ENCODE assay signal across 8 mouse cellular contexts in genomic region chr7:29954731-29955130, GRCm38 (mm10). TPM values are rescaled to one million over a fixed set of nuclear protein-coding genes. Genes with fewer than 3 reads are reported as not detected.
DNase-seq lines count a peak whose midpoint lies in the region; ATAC-seq and TF ChIP-seq lines count a peak whose summit lies in the region.

No protein-coding gene starts in this region.

- TF ChIP-seq EP300 in heart, postnatal 0 days (IDR thresholded peaks at IDR 0.05; ENCODE audit: low read depth): no peak

- no peaks in the 10 kb centered on the region for H3K9me3 ChIP-seq in heart, postnatal 0 days (replicated peaks; ENCODE audit: control insufficient read depth, low read length)
- H3K9me3 ChIP-seq in limb, embryonic 11.5 days (ENCODE audit: control insufficient read depth, low read length): no peaks in the 10 kb centered on the region
- no peaks in the 10 kb centered on the region for H3K9me3 ChIP-seq in midbrain, embryonic 11.5 days (ENCODE audit: control insufficient read depth, low read length)

- peak overlapping the region; percentile 81; the same call in 1 of the 2 replicates for H3K27ac ChIP-seq in heart, postnatal 0 days (ENCODE audit: low read depth)
- no peak overlapping the region for H3K27ac ChIP-seq in limb, embryonic 11.5 days (replicated peaks; ENCODE audit: low read depth, low read length)
- H3K27ac ChIP-seq in midbrain, embryonic 11.5 days (ENCODE audit: low read depth, low read length): no peak overlapping the region

- WGBS in heart, postnatal 0 days: 27% methylated on average over 4 of the region's 4 CpGs
- 22% methylated on average over 4 of the region's 4 CpGs for WGBS in limb, embryonic 11.5 days
- 19% methylated on average over 4 of the region's 4 CpGs for WGBS in midbrain, embryonic 11.5 days

- peaks cover 15% of the 10 kb centered on the region; the same call in 1 of the 2 replicates for H3K36me3 ChIP-seq in heart, postnatal 0 days (replicated peaks; ENCODE audit: control insufficient read depth, insufficient read depth, low read length)
- 0 out of 2 replicates have a peak, but pooled peaks cover 3% of the 10 kb centered on the region for H3K36me3 ChIP-seq in limb, embryonic 11.5 days (ENCODE audit: control insufficient read depth, insufficient read depth, low read length)
- peaks cover 2% of the 10 kb centered on the region; the same call in 1 of the 2 replicates for H3K36me3 ChIP-seq in midbrain, embryonic 11.5 days (ENCODE audit: control insufficient read depth, insufficient read depth, low read length)

- no peak overlapping the region for H3K9ac ChIP-seq in heart, postnatal 0 days (replicated peaks; ENCODE audit: low read depth, low read length)
- H3K9ac ChIP-seq in limb, embryonic 11.5 days (ENCODE audit: low read length): no peak overlapping the region
- H3K9ac ChIP-seq in midbrain, embryonic 11.5 days (ENCODE audit: low read length): no peak overlapping the region

- H3K4me1 ChIP-seq in heart, postnatal 0 days (ENCODE audit: control insufficient read depth, insufficient read depth): peaks cover 5% of the 10 kb centered on the region; the same call in 1 of the 2 replicates
- no peaks in the 10 kb centered on the region for H3K4me1 ChIP-seq in limb, embryonic 11.5 days (ENCODE audit: control insufficient read depth, insufficient read depth, low read length)
- no peaks in the 10 kb centered on the region for H3K4me1 ChIP-seq in midbrain, embryonic 11.5 days (ENCODE audit: control insufficient read depth, insufficient read depth, low read length)

- H3K27me3 ChIP-seq in heart, postnatal 0 days (ENCODE audit: control insufficient read depth, insufficient read depth, low read length): no peaks in the 10 kb centered on the region
- no peaks in the 10 kb centered on the region for H3K27me3 ChIP-seq in limb, embryonic 11.5 days (ENCODE audit: control insufficient read depth, insufficient read depth, low read length)
- no peaks in the 10 kb centered on the region for H3K27me3 ChIP-seq in midbrain, embryonic 11.5 days (ENCODE audit: control insufficient read depth, insufficient read depth, low read length)

- peak; percentile 27 to 69 for DNase-seq in heart, adult 18-20 months
- DNase-seq in heart, adult 11 months: no peak
- DNase-seq in WW6 (ENCODE audit: low read depth, low spot score): peak; percentile 45
- DNase-seq in embryo, embryonic 11.5 days (ENCODE audit: low read depth, low spot score): peak; percentile 7
- peak; percentile 32 for DNase-seq in heart, postnatal 0 days (ENCODE audit: low spot score)
- DNase-seq in limb, embryonic 11.5 days (ENCODE audit: low spot score): peak; percentile 77
- DNase-seq in midbrain, embryonic 11.5 days (ENCODE audit: low spot score, missing footprints): peak; percentile 93
- peak; percentile 61 for DNase-seq in thymus, postnatal 0 days (ENCODE audit: low spot score)

- peak overlapping the region; percentile 62 for H3K4me2 ChIP-seq in heart, postnatal 0 days (ENCODE audit: low read depth, low read length)
- H3K4me2 ChIP-seq in limb, embryonic 11.5 days (ENCODE audit: low read depth, severe bottlenecking): peak overlapping the region; percentile 55
- H3K4me2 ChIP-seq in midbrain, embryonic 11.5 days: no peak overlapping the region; the same call in 1 of the 2 replicates

- peak overlapping the region; percentile 60 for H3K4me3 ChIP-seq in heart, postnatal 0 days (ENCODE audit: low read depth, low read length)
- no peak overlapping the region for H3K4me3 ChIP-seq in limb, embryonic 11.5 days (ENCODE audit: low read depth, low read length)
- no peak overlapping the region; the same call in 1 of the 2 replicates for H3K4me3 ChIP-seq in midbrain, embryonic 11.5 days (ENCODE audit: low read depth, low read length)

- peak; percentile 62 for TF ChIP-seq CTCF in heart, postnatal 0 days (IDR thresholded peaks at IDR 0.05; ENCODE audit: low read depth)

- ATAC-seq in heart, postnatal 0 days (ENCODE audit: insufficient read depth, low read depth): no peak
- ATAC-seq in limb, embryonic 11.5 days (ENCODE audit: insufficient number of reproducible peaks, low FRiP score, low TSS enrichment, low read depth): no peak
- no peak for ATAC-seq in midbrain, embryonic 11.5 days (ENCODE audit: low FRiP score)

RNA-seq across cellular contexts. Expression of gene Zfp74, which starts 0.8 kb away (rescaled TPM):
- 1 to 10 TPM; 4.3 to 6.8 TPM for total RNA-seq in heart, adult 18-20 months (2021)
- total RNA-seq in heart, postnatal 0 days (2014; rRNA removed; ENCODE audit: low replicate concordance): 2.0 and 3.2 TPM in 2 replicates
- polyA plus RNA-seq in heart, postnatal 0 days (2015; fragmentation: Nextera tagmentation; extraction: Ambion mirVana): 5.4 and 5.5 TPM in 2 replicates
- 16.6 and 17.0 TPM in 2 replicates for polyA plus RNA-seq in limb, embryonic 11.5 days (2014; fragmentation: Nextera tagmentation; extraction: Ambion mirVana)
- 10.6 and 12.6 TPM in 2 replicates for polyA plus RNA-seq in midbrain, embryonic 11.5 days (2014; fragmentation: Nextera tagmentation; extraction: Ambion mirVana)
- 6.8 and 9.2 TPM in 2 replicates for polyA plus RNA-seq in thymus, postnatal 0 days (2015; fragmentation: Nextera tagmentation; extraction: Ambion mirVana)

RNA-seq across cellular contexts. Expression of gene Zfp568, which starts 29.0 kb away (rescaled TPM):
- total RNA-seq in heart, adult 18-20 months (2021): 10 to 100 TPM; 24.0 to 31.6 TPM
- total RNA-seq in heart, postnatal 0 days (2014; rRNA removed; ENCODE audit: low replicate concordance): 38.3 and 39.3 TPM in 2 replicates
- polyA plus RNA-seq in heart, postnatal 0 days (2015; fragmentation: Nextera tagmentation; extraction: Ambion mirVana): 9.5 and 13.6 TPM in 2 replicates
- polyA plus RNA-seq in limb, embryonic 11.5 days (2014; fragmentation: Nextera tagmentation; extraction: Ambion mirVana): 25.2 and 30.5 TPM in 2 replicates
- 11.7 and 13.0 TPM in 2 replicates for polyA plus RNA-seq in midbrain, embryonic 11.5 days (2014; fragmentation: Nextera tagmentation; extraction: Ambion mirVana)
- polyA plus RNA-seq in thymus, postnatal 0 days (2015; fragmentation: Nextera tagmentation; extraction: Ambion mirVana): 3.1 and 4.2 TPM in 2 replicates

RNA-seq across cellular contexts. Expression of gene Zfp383, which starts 46.7 kb away (rescaled TPM):
- total RNA-seq in heart, adult 18-20 months (2021): 1 to 10 TPM; 4.2 to 7.5 TPM
- 2.5 and 5.3 TPM in 2 replicates for total RNA-seq in heart, postnatal 0 days (2014; rRNA removed; ENCODE audit: low replicate concordance)
- 2.5 and 3.0 TPM in 2 replicates for polyA plus RNA-seq in heart, postnatal 0 days (2015; fragmentation: Nextera tagmentation; extraction: Ambion mirVana)
- 7.6 and 9.0 TPM in 2 replicates for polyA plus RNA-seq in limb, embryonic 11.5 days (2014; fragmentation: Nextera tagmentation; extraction: Ambion mirVana)
- 8.6 and 10.8 TPM in 2 replicates for polyA plus RNA-seq in midbrain, embryonic 11.5 days (2014; fragmentation: Nextera tagmentation; extraction: Ambion mirVana)
- 0.90 and 1.1 TPM in 2 replicates for polyA plus RNA-seq in thymus, postnatal 0 days (2015; fragmentation: Nextera tagmentation; extraction: Ambion mirVana)

RNA-seq across cellular contexts. Expression of gene Zfp27, which starts 48.4 kb away (rescaled TPM):
- 1 to 10 TPM; 8.6 to 8.7 TPM for total RNA-seq in heart, adult 18-20 months (2021)
- total RNA-seq in heart, postnatal 0 days (2014; rRNA removed; ENCODE audit: low replicate concordance): 7.5 and 12.8 TPM in 2 replicates
- 6.5 and 7.7 TPM in 2 replicates for polyA plus RNA-seq in heart, postnatal 0 days (2015; fragmentation: Nextera tagmentation; extraction: Ambion mirVana)
- 12.6 and 13.5 TPM in 2 replicates for polyA plus RNA-seq in limb, embryonic 11.5 days (2014; fragmentation: Nextera tagmentation; extraction: Ambion mirVana)
- 14.7 and 15.3 TPM in 2 replicates for polyA plus RNA-seq in midbrain, embryonic 11.5 days (2014; fragmentation: Nextera tagmentation; extraction: Ambion mirVana)
- polyA plus RNA-seq in thymus, postnatal 0 days (2015; fragmentation: Nextera tagmentation; extraction: Ambion mirVana): 6.4 and 6.9 TPM in 2 replicates
